Mouse (Mus musculus) cerebellum, adult 2 months (tissue): Measurements from ENCODE around the gene Trim11.

Source experiments
- CTCF ChIP-seq: fragments of 200-500 bp; IDR thresholded peaks from 2 replicates; pipeline ENCODE4 v1.5.1; 2011; ENCODE audit warnings: low read depth, mild to moderate bottlenecking, control low read depth, low read length, moderate library complexity, borderline replicate concordance; ENCODE audit not compliant: insufficient read depth
- POLR2A ChIP-seq: fragments of 200-500 bp; IDR thresholded peaks from 2 replicates; pipeline ENCODE4 v1.6.1; 2011; ENCODE audit warnings: low read length, control low read depth, borderline replicate concordance; ENCODE audit not compliant: insufficient read depth

GRCm38 (mm10) chr11:58993091-58993670 is 15.3 kb downstream of the Trim11 start:
- TF ChIP-seq CTCF (no peak), POLR2A (no peak)
